Mouse (Mus musculus): ENCODE results near the gene Tbc1d22b. TPM values are rescaled to one million over a fixed set of nuclear protein-coding genes. Genes with fewer than 3 reads are reported as not detected.

Gene Tbc1d22b
- polyA plus RNA-seq, 1 experiment: 26.0 TPM

DNA sequence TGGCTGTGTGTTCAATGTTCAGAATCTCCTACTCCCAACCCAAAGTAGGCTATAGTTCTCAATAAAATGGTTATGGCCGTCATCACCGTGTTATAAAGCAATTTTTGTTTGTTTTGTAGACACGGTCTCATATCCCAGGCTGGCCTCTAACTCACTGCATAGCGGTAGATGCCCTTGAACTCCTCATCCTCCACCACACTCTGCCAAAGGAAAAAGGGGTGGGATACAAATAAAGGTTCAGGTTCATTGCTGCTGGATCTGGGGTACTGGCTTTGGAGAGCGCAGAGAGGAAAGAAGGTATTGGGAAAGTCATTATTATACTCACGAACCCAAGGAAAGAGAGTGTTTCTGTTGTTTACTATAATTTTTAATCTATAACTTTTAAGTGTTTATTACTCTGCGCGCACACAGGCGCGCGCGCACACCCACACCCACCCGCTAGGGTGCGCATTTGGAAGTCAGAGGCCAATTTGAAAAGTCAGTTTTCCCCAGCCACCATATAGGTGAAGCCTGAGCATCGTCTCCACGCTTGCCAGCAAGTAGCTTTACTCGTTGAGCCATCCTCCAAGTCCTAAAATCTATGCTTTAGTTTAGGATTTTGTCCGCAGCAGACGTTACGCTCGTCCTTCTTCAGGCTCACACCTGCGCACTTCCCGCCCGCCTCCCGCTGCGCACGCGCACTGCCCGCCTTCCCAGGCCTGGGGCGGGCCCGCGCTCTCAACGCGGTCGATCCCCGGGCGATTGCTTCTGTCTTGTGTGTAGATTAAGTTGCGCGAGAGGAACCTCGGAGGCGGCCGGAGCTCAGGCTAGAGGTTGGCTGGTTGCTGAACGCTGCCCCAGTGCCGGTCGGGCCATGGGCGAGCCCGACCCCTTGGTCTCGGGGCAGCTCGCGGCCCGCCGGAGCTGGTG lies 64.8 kb downstream of the Tbc1d22b start, which contains the start of the genes Rnf8 and Gm28043:
Gene Rnf8 (plus strand): TSS at position 676 of the 909 bp plus-strand sequence.
Gene Gm28043 (plus strand): TSS at position 762 of the 909 bp plus-strand sequence.
- TF ChIP-seq POLR2A (IDR thresholded peaks at IDR 0.05; ENCODE audit: control insufficient read depth, low read depth, low read length): 0 out of 2 replicates have a peak, but pooled peaks have one; percentile 32
- peak; percentile 37; the same call in 1 of the 2 replicates for TF ChIP-seq CTCF (IDR thresholded peaks at IDR 0.05; ENCODE audit: control insufficient read depth, insufficient read depth, insufficient replicate concordance, low read depth, low read length)
- H3K4me3 ChIP-seq (ENCODE audit: control insufficient read depth, low read depth, low read length): peak within 1 kb of the TSS; percentile 92
- H3K27me3 ChIP-seq (ENCODE audit: control insufficient read depth, insufficient read depth, low read length): no peaks in the 10 kb centered on the region
- H3K4me1 ChIP-seq (ENCODE audit: control insufficient read depth, insufficient read depth, low read length): peaks cover 11% of the 10 kb centered on the region
- peaks cover 2% of the 10 kb centered on the region for H3K36me3 ChIP-seq (ENCODE audit: control insufficient read depth, insufficient read depth, low read length)
- H3K27ac ChIP-seq (ENCODE audit: control insufficient read depth, insufficient read depth, low read depth, low read length): peak within 1 kb of the TSS; percentile 98

DNA sequence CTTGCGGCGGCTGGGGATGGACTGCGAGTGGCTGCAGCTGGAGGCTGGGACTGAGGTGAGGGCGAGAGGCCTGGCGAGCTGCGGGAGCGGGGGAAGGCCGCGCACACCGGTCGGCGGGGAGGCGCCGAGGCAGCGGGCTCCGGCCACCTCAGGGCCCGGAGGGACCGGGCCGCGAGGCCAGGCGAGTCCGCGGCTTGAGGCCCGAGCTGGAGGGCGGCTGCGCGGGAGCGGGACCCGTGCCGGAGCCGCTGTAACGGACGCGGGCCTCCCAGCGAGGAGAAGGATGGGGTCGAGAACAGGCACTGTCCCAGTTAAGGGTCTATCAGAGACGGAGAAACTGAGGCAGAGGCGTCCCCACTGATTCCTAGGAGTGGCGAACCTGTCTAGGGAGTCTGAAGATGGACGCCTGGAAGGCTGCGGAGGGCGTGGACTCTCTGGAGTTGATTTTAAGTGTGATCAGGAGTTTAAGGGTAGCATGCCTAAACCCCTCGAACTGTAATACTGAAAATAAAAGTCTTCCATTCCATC lies 65.5 kb downstream of the Tbc1d22b start:
- Histone ChIP-seq H3K27ac (ENCODE audit: control insufficient read depth, insufficient read depth, low read depth, low read length) (peak overlapping the region; percentile 98), H3K4me1 (ENCODE audit: control insufficient read depth, insufficient read depth, low read length) (peaks cover 11% of the 10 kb centered on the region), H3K27me3 (ENCODE audit: control insufficient read depth, insufficient read depth, low read length) (no peaks in the 10 kb centered on the region), H3K36me3 (ENCODE audit: control insufficient read depth, insufficient read depth, low read length) (peaks cover 3% of the 10 kb centered on the region), H3K4me3 (ENCODE audit: control insufficient read depth, low read depth, low read length) (peak overlapping the region; percentile 92)
- TF ChIP-seq CTCF (IDR thresholded peaks at IDR 0.05; ENCODE audit: control insufficient read depth, insufficient read depth, insufficient replicate concordance, low read depth, low read length): no peak
- TF ChIP-seq POLR2A (IDR thresholded peaks at IDR 0.05; ENCODE audit: control insufficient read depth, low read depth, low read length): peak; percentile 64

DNA sequence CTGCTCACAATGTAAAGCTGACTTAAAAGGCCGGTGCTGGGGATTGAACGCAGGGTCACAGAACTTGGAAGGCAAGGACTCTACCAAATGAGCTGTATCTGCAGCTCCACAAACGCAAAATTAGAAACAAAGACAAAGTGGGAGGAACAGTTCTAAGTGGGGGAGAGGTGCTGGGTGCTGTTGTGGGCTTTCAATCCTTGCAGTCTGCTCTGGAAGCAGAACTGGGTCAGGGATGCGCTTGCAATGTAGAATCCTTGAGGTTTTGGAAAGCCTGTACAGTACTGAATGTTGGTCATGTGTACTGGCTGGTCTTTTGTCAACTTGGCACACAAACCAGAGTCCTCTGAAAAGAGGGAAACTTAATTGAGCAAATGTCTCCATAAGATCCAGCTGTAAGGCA lies 66.0 kb downstream of the Tbc1d22b start:
- Histone ChIP-seq H3K27ac (ENCODE audit: control insufficient read depth, insufficient read depth, low read depth, low read length) (peak overlapping the region; percentile 98), H3K4me3 (ENCODE audit: control insufficient read depth, low read depth, low read length) (peak overlapping the region; percentile 92)
- no peak for TF ChIP-seq POLR2A (IDR thresholded peaks at IDR 0.05; ENCODE audit: control insufficient read depth, low read depth, low read length)
- TF ChIP-seq CTCF (IDR thresholded peaks at IDR 0.05; ENCODE audit: control insufficient read depth, insufficient read depth, insufficient replicate concordance, low read depth, low read length): no peak

DNA sequence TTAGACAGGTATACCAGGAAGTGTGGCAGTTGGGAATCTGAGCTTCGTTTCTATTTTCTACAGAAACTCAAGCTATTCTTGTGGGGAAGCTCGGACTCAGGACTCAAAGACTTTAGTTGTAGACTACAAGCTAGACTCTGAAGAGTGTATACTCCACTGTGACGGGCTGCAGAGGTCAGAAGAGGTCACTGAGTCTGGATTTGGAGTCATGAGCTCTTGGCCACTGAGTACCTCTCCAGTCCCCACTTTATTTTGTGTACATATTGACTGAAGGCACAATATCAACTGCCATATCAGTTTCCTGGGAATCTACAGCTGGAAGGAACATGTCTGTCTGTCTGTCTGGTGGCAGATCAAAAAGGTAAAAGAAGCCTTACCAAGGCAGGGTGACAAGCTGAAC lies 69.6 kb downstream of the Tbc1d22b start:
- Histone ChIP-seq H3K4me1 (ENCODE audit: control insufficient read depth, insufficient read depth, low read length) (peaks cover 11% of the 10 kb centered on the region), H3K27me3 (ENCODE audit: control insufficient read depth, insufficient read depth, low read length) (no peaks in the 10 kb centered on the region), H3K4me3 (ENCODE audit: control insufficient read depth, low read depth, low read length) (no peak overlapping the region), H3K36me3 (ENCODE audit: control insufficient read depth, insufficient read depth, low read length) (peaks cover 3% of the 10 kb centered on the region), H3K27ac (ENCODE audit: control insufficient read depth, insufficient read depth, low read depth, low read length) (no peak overlapping the region)
- TF ChIP-seq CTCF (IDR thresholded peaks at IDR 0.05; ENCODE audit: control insufficient read depth, insufficient read depth, insufficient replicate concordance, low read depth, low read length) (no peak), POLR2A (IDR thresholded peaks at IDR 0.05; ENCODE audit: control insufficient read depth, low read depth, low read length) (no peak)

More for the DNA sequence above, 66.0 kb downstream of the Tbc1d22b start:
- H3K36me3 ChIP-seq (ENCODE audit: control insufficient read depth, insufficient read depth, low read length): peaks cover 3% of the 10 kb centered on the region
- no peaks in the 10 kb centered on the region for H3K27me3 ChIP-seq (ENCODE audit: control insufficient read depth, insufficient read depth, low read length)
- H3K4me1 ChIP-seq (ENCODE audit: control insufficient read depth, insufficient read depth, low read length): peaks cover 11% of the 10 kb centered on the region

DNA sequence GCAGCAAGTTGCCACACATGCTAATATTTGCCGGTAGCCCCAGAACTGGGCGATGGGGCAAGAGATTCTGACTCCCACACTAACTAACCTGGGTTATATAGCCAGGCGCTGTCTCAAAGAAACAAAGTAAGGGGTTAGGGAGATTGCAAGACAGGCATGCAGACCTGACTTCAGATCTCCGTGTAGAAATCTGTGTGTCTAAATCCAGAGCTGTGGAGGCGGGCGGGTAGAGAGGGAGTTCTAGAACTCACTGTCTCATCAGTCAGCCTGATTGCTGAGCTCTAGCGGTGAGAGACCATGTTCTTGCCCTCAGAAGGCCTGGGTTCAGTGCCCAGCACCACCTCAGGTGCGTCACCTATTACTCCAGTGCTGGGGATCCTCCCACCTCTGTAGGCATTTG lies 73.9 kb downstream of the Tbc1d22b start:
- H3K36me3 ChIP-seq (ENCODE audit: control insufficient read depth, insufficient read depth, low read length): peaks cover 3% of the 10 kb centered on the region

DNA sequence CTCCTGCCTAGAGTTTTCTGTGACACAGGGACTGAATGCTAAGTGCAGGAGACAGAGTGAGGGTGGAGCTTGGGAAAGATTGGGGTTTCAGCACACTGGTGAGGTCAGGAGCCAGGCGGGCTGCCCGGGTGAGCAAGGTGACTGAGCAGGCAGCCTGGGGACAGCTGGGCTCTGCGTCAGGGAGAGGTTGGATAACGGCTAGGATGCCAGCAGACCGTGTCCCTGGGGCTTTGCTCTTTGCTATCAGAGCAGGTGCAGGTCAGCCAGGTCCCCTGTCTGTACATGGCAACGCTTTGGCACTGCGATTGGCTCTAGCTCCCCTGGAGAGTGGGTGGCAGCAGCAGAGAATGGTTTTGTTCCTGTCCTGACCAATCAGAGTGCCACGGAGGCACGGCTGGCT lies 77.7 kb downstream of the Tbc1d22b start:
- Histone ChIP-seq H3K4me3 (ENCODE audit: control insufficient read depth, low read depth, low read length) (no peak overlapping the region), H3K4me1 (ENCODE audit: control insufficient read depth, insufficient read depth, low read length) (no peaks in the 10 kb centered on the region), H3K36me3 (ENCODE audit: control insufficient read depth, insufficient read depth, low read length) (no peaks in the 10 kb centered on the region), H3K27ac (ENCODE audit: control insufficient read depth, insufficient read depth, low read depth, low read length) (no peak overlapping the region), H3K27me3 (ENCODE audit: control insufficient read depth, insufficient read depth, low read length) (no peaks in the 10 kb centered on the region)
- TF ChIP-seq CTCF (IDR thresholded peaks at IDR 0.05; ENCODE audit: control insufficient read depth, insufficient read depth, insufficient replicate concordance, low read depth, low read length) (no peak), POLR2A (IDR thresholded peaks at IDR 0.05; ENCODE audit: control insufficient read depth, low read depth, low read length) (no peak)

More for the DNA sequence above, 73.9 kb downstream of the Tbc1d22b start:
- Histone ChIP-seq H3K4me1 (ENCODE audit: control insufficient read depth, insufficient read depth, low read length) (no peaks in the 10 kb centered on the region), H3K27me3 (ENCODE audit: control insufficient read depth, insufficient read depth, low read length) (no peaks in the 10 kb centered on the region), H3K27ac (ENCODE audit: control insufficient read depth, insufficient read depth, low read depth, low read length) (no peak overlapping the region), H3K4me3 (ENCODE audit: control insufficient read depth, low read depth, low read length) (no peak overlapping the region)
- TF ChIP-seq CTCF (IDR thresholded peaks at IDR 0.05; ENCODE audit: control insufficient read depth, insufficient read depth, insufficient replicate concordance, low read depth, low read length): no peak
- no peak for TF ChIP-seq POLR2A (IDR thresholded peaks at IDR 0.05; ENCODE audit: control insufficient read depth, low read depth, low read length)

DNA sequence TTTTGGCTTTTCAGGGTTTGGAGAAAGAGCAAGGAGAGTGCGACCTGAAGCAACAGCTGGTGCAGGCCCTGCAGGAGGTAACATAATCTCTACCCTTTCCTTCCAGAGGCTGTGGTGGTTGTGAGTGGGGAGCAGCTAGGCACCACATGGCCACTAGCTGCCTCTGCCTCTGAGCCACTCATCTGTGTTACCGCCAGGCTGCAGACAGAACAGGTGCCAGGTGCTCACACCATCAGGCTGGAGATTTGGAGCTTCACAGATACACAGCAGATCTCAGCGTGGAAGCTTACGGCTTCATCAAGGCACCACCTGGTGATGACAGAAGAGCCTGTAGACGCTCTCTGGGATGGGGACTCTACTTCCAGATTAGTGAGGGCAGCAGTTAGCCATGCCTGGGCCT lies 79.4 kb downstream of the Tbc1d22b start:
- Histone ChIP-seq H3K27ac (ENCODE audit: control insufficient read depth, insufficient read depth, low read depth, low read length) (no peak overlapping the region), H3K36me3 (ENCODE audit: control insufficient read depth, insufficient read depth, low read length) (no peaks in the 10 kb centered on the region; the same call in 1 of the 2 replicates), H3K4me3 (ENCODE audit: control insufficient read depth, low read depth, low read length) (no peak overlapping the region), H3K27me3 (ENCODE audit: control insufficient read depth, insufficient read depth, low read length) (no peaks in the 10 kb centered on the region), H3K4me1 (ENCODE audit: control insufficient read depth, insufficient read depth, low read length) (no peaks in the 10 kb centered on the region)
- TF ChIP-seq CTCF (IDR thresholded peaks at IDR 0.05; ENCODE audit: control insufficient read depth, insufficient read depth, insufficient replicate concordance, low read depth, low read length) (no peak), POLR2A (IDR thresholded peaks at IDR 0.05; ENCODE audit: control insufficient read depth, low read depth, low read length) (no peak)

All from testis, adult 2 months (tissue).